Mouse (Mus musculus): Measurements from ENCODE around the gene Olfr547. TPM values are rescaled to one million over a fixed set of nuclear protein-coding genes. Genes with fewer than 3 reads are reported as not detected.

Gene Olfr547
- polyA plus RNA-seq, 1 experiment: not detected

DNA sequence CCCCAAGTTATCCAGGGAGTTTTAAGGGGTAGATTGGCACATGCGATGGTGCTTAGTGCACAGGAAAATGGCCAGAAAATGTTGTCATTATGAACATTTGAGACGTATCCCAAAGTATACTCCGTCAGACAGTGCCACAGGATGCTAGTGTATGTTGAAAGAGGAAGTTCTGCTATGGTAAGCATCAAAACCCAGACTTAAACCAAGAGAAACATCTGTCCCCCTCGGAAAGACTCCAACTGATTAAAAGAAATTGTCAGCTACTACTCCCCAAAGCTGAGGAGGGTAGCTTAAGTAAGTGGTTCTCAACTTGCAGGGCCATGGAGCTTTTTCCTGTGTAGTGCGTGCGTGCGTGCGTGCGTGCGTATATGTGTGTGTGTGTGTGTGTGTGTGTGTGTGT is 22.6 kb upstream of the Olfr547 start:
- TF ChIP-seq CTCF (IDR thresholded peaks at IDR 0.05; ENCODE audit: borderline replicate concordance, insufficient read depth, low read length): no peak
- no peak for TF ChIP-seq POLR2A (IDR thresholded peaks at IDR 0.05; ENCODE audit: low read depth, low read length)
- no peak overlapping the region for H3K4me3 ChIP-seq (ENCODE audit: insufficient read depth, low read length)
- H3K27ac ChIP-seq (ENCODE audit: insufficient read depth, low read length): no peak overlapping the region
- H3K4me1 ChIP-seq (ENCODE audit: control insufficient read depth, insufficient read depth, low read length): no peaks in the 10 kb centered on the region; the same call in 1 of the 2 replicates

DNA sequence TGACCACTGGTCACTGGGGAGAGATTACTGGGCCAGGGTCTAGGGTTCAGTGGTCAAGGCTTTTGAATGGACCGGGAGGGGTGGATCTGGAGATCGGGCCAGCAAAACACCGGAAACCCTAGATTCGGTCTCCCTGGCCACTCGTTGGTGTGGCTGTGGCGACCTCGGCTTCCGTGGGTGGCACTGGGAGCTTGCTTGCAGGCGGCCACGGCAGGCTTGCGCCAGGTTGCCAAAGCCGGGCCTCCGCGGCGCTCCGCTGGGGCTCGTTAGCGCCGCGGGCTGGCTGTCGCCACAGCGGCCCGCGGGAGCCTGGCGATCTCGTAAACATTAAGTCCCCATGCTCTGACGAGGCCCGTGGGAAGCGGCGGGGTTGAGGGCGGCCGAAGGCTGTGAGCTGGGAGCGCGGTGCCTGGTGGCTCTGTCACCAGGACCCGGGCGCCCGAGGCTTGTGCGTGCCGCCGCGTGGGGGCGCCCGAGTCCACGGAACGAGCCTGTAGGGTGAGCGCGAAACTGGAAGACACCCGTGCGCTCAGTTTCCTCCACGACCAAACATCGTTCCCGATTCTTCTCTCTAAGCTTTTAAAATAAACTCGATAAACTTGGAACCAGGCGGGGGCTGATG is 21.6 kb upstream of the Olfr547 start:
- no peaks in the 10 kb centered on the region; the same call in 1 of the 2 replicates for H3K4me1 ChIP-seq (ENCODE audit: control insufficient read depth, insufficient read depth, low read length)
- no peak for TF ChIP-seq POLR2A (IDR thresholded peaks at IDR 0.05; ENCODE audit: low read depth, low read length)
- TF ChIP-seq CTCF (IDR thresholded peaks at IDR 0.05; ENCODE audit: borderline replicate concordance, insufficient read depth, low read length): peak; percentile 75
- peak overlapping the region; percentile 22; the same call in 1 of the 2 replicates for H3K4me3 ChIP-seq (ENCODE audit: insufficient read depth, low read length)
- H3K27ac ChIP-seq (ENCODE audit: insufficient read depth, low read length): 0 out of 2 replicates have a peak overlapping the region, but pooled peaks have one; percentile 36

DNA sequence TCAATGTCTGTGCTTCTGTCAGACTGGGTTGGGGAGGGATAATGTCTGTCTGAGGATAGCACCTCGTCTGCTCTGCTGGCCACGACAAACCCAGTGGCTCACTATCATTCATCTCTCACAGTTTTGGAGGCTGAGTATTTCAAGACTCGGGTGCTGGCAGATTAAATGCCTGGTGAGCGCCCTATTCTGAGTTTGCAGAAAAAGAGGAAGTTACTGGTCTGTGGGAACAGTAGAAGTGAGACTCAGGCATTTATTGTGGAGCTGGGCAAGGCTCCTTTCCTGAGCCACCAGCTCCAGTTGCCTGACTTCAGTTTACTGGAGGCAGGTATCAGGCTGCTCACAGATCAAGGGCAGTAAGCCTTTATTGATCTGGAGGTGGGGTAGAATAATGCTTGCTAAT is 20.4 kb upstream of the Olfr547 start:
- TF ChIP-seq CTCF (IDR thresholded peaks at IDR 0.05; ENCODE audit: borderline replicate concordance, insufficient read depth, low read length): no peak
- TF ChIP-seq POLR2A (IDR thresholded peaks at IDR 0.05; ENCODE audit: low read depth, low read length): no peak
- H3K4me3 ChIP-seq (ENCODE audit: insufficient read depth, low read length): no peak overlapping the region
- H3K4me1 ChIP-seq (ENCODE audit: control insufficient read depth, insufficient read depth, low read length): no peaks in the 10 kb centered on the region; the same call in 1 of the 2 replicates
- H3K27ac ChIP-seq (ENCODE audit: insufficient read depth, low read length): no peak overlapping the region

DNA sequence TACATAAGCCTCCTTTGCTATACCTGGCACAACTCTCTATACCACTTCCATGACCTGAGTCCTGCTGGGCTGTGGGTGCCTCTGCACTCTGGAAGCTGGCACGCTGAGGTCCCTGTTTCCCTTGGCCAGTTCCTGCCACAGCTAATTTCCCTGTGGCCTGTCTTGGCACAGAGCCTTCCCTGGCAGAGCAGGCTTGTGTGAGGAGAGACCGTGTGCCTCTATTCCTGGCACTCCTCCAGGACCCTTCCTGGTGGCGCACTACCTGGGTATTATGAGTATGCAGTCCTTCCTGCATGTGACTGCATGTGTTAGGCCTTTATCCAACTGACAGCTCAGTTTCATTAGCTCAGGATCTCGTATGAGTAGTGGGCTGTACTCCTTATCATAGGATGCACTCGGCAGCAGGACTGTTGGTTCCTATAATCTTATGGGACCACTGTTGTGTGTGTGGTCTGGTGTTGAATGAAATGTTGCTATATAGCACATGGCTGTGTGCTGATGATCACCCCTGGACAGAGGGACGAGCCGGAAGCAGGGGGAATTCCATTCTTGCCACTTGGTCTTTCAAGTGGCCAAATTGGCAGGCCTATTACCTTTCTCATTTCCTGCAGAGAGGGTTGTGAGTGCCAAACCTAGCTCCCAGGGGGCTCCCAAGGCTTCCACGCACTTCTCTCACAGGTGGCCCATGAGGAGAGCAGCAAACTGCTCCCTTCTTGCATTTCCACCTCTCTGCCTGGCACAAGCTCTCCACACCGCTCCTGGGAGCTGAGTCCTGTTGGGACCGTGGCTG is 18.1 kb upstream of the Olfr547 start:
- Histone ChIP-seq H3K4me3 (ENCODE audit: insufficient read depth, low read length) (no peak overlapping the region), H3K27ac (ENCODE audit: insufficient read depth, low read length) (no peak overlapping the region), H3K4me1 (ENCODE audit: control insufficient read depth, insufficient read depth, low read length) (no peaks in the 10 kb centered on the region; the same call in 1 of the 2 replicates)
- TF ChIP-seq POLR2A (IDR thresholded peaks at IDR 0.05; ENCODE audit: low read depth, low read length): no peak
- TF ChIP-seq CTCF (IDR thresholded peaks at IDR 0.05; ENCODE audit: borderline replicate concordance, insufficient read depth, low read length): no peak

DNA sequence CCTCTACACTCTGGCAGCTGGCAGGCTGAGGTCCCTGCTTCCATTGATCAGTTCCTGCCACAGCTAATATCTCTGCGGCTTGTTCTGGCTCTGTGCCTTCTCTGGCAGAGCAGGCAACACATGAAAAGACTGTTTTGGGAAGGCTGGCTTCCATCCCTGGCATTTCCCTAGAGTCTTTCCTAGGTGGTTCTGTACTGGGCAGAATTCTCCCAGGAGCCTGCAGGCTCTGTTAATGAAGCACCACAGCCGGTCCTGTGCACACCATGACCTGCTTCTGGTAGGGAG is 17.6 kb upstream of the Olfr547 start:
- H3K27ac ChIP-seq (ENCODE audit: insufficient read depth, low read length): no peak overlapping the region
- H3K4me3 ChIP-seq (ENCODE audit: insufficient read depth, low read length): no peak overlapping the region
- TF ChIP-seq CTCF (IDR thresholded peaks at IDR 0.05; ENCODE audit: borderline replicate concordance, insufficient read depth, low read length) (no peak), POLR2A (IDR thresholded peaks at IDR 0.05; ENCODE audit: low read depth, low read length) (no peak)
- H3K4me1 ChIP-seq (ENCODE audit: control insufficient read depth, insufficient read depth, low read length): no peaks in the 10 kb centered on the region; the same call in 1 of the 2 replicates

DNA sequence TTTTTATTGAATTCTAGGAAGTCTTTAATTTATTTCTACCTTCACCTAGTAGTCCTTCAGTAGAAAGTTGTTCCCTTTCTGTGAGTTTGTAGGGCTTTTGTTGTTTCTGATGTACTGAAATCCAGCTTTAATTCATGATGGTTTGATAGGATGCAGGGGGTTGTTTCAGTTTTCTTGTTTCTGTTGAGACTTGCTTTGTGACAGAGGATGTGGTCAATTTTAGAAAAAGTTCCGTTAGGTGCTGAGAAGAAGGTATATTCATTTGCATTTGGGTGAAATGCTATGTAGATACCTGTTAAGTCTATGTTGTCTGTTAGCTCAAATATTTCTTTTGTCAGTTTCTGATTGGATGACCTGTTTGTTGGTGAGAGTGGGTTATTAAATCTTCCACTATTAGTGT is 5.5 kb upstream of the Olfr547 start:
- no peak overlapping the region for H3K27ac ChIP-seq (ENCODE audit: insufficient read depth, low read length)
- TF ChIP-seq POLR2A (IDR thresholded peaks at IDR 0.05; ENCODE audit: low read depth, low read length): no peak
- TF ChIP-seq CTCF (IDR thresholded peaks at IDR 0.05; ENCODE audit: borderline replicate concordance, insufficient read depth, low read length): no peak
- H3K4me1 ChIP-seq (ENCODE audit: control insufficient read depth, insufficient read depth, low read length): no peaks in the 10 kb centered on the region
- H3K4me3 ChIP-seq (ENCODE audit: insufficient read depth, low read length): no peak overlapping the region

DNA sequence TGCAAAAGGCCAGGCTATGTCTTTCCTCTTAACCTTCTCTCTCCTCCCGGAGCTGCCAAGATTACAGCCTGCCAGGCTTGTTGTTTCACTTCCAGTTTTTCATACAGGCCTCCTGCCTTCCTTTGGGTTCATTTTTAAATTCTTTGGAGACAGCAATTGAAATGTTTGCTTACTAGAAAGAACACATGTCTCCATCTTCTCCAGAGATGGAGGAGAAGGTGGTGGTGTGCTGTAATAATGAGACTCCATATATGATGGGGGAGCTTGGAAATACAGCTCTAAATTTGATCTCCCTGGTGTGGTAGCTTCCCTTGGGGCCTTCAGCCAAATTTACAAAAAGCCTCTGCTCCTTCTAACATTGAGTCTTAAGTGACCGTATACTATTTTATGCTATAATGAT is 6.0 kb downstream of the Olfr547 start, which contains the start of gene Olfr548-ps1:
Olfr548-ps1 (plus strand) TSS at position 301 of the 400 bp plus-strand sequence.
- no peak for TF ChIP-seq CTCF (IDR thresholded peaks at IDR 0.05; ENCODE audit: borderline replicate concordance, insufficient read depth, low read length)
- TF ChIP-seq POLR2A (IDR thresholded peaks at IDR 0.05; ENCODE audit: low read depth, low read length): no peak
- Histone ChIP-seq H3K4me3 (ENCODE audit: insufficient read depth, low read length) (no peak within 1 kb of the TSS), H3K27ac (ENCODE audit: insufficient read depth, low read length) (no peak within 1 kb of the TSS), H3K4me1 (ENCODE audit: control insufficient read depth, insufficient read depth, low read length) (no peaks in the 10 kb centered on the region)

DNA sequence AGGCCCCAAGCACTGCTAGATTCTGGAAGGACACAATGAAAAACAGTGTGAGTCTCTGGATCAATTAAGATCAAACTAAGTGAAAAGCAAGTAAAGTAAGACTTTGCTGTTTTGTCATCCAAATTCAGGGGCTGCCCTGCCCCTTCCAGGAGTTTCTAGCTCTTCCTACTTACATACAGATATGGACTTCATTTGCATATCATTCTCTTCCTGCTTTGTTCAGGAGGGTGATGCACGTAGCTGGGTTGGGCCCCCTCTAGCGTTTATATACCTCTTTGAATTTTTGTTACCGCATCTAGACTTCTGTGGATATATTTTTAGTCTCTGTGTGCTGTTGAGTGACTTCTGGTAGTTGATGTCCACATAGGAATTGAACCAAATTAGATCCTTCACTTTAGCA is 6.7 kb downstream of the Olfr547 start:
- Histone ChIP-seq H3K4me3 (ENCODE audit: insufficient read depth, low read length) (no peak overlapping the region), H3K4me1 (ENCODE audit: control insufficient read depth, insufficient read depth, low read length) (no peaks in the 10 kb centered on the region), H3K27ac (ENCODE audit: insufficient read depth, low read length) (no peak overlapping the region)
- no peak for TF ChIP-seq POLR2A (IDR thresholded peaks at IDR 0.05; ENCODE audit: low read depth, low read length)
- TF ChIP-seq CTCF (IDR thresholded peaks at IDR 0.05; ENCODE audit: borderline replicate concordance, insufficient read depth, low read length): no peak

DNA sequence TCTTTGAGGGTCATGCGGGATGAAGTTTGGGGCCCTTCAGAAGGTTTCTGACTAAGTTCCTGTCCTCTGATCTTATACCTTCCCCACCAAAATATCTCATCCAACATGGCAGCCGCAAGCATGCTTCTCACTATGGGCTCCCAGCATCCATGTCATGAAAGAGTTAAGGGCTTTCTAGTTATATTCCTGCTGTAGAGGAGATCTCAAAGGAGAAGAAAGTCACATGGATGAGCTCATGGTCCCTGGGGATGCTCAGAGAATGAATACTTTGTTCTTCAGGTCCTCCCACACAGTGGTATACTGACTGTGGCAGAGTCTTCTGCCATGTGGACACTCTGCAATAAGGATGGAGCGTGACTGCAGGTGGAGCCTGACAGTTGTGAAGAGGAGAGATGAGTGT is 15.0 kb downstream of the Olfr547 start, which contains the start of gene Olfr549:
Olfr549 (plus strand) TSS at position 301 of the 400 bp plus-strand sequence.
- Histone ChIP-seq H3K27ac (ENCODE audit: insufficient read depth, low read length) (no peak within 1 kb of the TSS), H3K4me1 (ENCODE audit: control insufficient read depth, insufficient read depth, low read length) (no peaks in the 10 kb centered on the region), H3K4me3 (ENCODE audit: insufficient read depth, low read length) (no peak within 1 kb of the TSS)
- TF ChIP-seq CTCF (IDR thresholded peaks at IDR 0.05; ENCODE audit: borderline replicate concordance, insufficient read depth, low read length) (no peak), POLR2A (IDR thresholded peaks at IDR 0.05; ENCODE audit: low read depth, low read length) (no peak)

- no peak for TF ChIP-seq POLR2A (IDR thresholded peaks at IDR 0.05; ENCODE audit: low read depth, low read length)
- no peak for TF ChIP-seq CTCF (IDR thresholded peaks at IDR 0.05; ENCODE audit: borderline replicate concordance, insufficient read depth, low read length)
- no peak overlapping the region for H3K27ac ChIP-seq (ENCODE audit: insufficient read depth, low read length)
- no peaks in the 10 kb centered on the region for H3K4me1 ChIP-seq (ENCODE audit: control insufficient read depth, insufficient read depth, low read length)
- no peak overlapping the region for H3K4me3 ChIP-seq (ENCODE audit: insufficient read depth, low read length)
Measured at GRCm38 (mm10) chr7:102553279-102553678, 18.7 kb downstream of the Olfr547 start.
